Mouse (Mus musculus) stomach, postnatal 0 days (tissue): ENCODE results near the gene Ceacam18. TPM values are rescaled to one million over a fixed set of nuclear protein-coding genes. Genes with fewer than 3 reads are reported as not detected.

Source experiments
- ATAC-seq: fragments of 200-750 bp; cut with Nextera tagmentation; 2 replicates; pipeline ENCODE4 v1.8.0; 2017; ENCODE audit not compliant: low FRiP score, low TSS enrichment
- DNase-seq: peaks from one replicate; pipeline ENCODE4 v3.0.0-alpha.2; 2016; ENCODE audit warnings: low spot score
- H3K27ac ChIP-seq: fragments of 300-500 bp; sonication (generic); replicated peaks from 2 replicates; pipeline ENCODE4 v1.5.1; 2014; ENCODE audit warnings: mild to moderate bottlenecking, control low read depth
- H3K27me3 ChIP-seq: fragments of 300-500 bp; sonication (generic); 2 replicates; pipeline ENCODE4 v1.6.1; 2014; ENCODE audit warnings: low read length; ENCODE audit not compliant: control insufficient read depth, insufficient read depth
- H3K36me3 ChIP-seq: fragments of 300-500 bp; sonication (generic); 2 replicates; pipeline ENCODE4 v1.6.1; 2014; ENCODE audit warnings: low read length, mixed read lengths; ENCODE audit not compliant: control insufficient read depth, insufficient read depth
- H3K4me1 ChIP-seq: fragments of 300-500 bp; sonication (generic); replicated peaks from 2 replicates; pipeline ENCODE4 v1.6.1; 2014; ENCODE audit warnings: antibody characterized with exemption; ENCODE audit not compliant: control insufficient read depth, insufficient read depth
- H3K4me2 ChIP-seq: fragments of 300-500 bp; sonication (generic); replicated peaks from 2 replicates; pipeline ENCODE4 v1.6.1; 2014; ENCODE audit warnings: low read depth, mild to moderate bottlenecking, control low read depth, moderate library complexity
- H3K4me3 ChIP-seq: fragments of 300-500 bp; sonication (generic); 2 replicates; pipeline ENCODE4 v1.5.1; 2014; ENCODE audit warnings: low read depth, low read length, control low read depth
- H3K9ac ChIP-seq: fragments of 300-500 bp; sonication (generic); 2 replicates; pipeline ENCODE4 v1.6.1; 2014; ENCODE audit warnings: mild to moderate bottlenecking, low read length, control low read depth, mixed read lengths
- H3K9me3 ChIP-seq: fragments of 300-500 bp; sonication (generic); 2 replicates; pipeline ENCODE4 v1.6.1; 2016; ENCODE audit warnings: low read length; ENCODE audit not compliant: control insufficient read depth
- CTCF ChIP-seq: IDR thresholded peaks from 2 replicates; pipeline ENCODE4 v1.5.1; 2016; ENCODE audit warnings: antibody characterized with exemption, low read depth, mild to moderate bottlenecking, moderate library complexity
- EP300 ChIP-seq: optimal IDR thresholded peaks from 2 replicates; pipeline ENCODE3; 2016; ENCODE audit warnings: antibody characterized with exemption
- WGBS: fragments of 180-500 bp; shearing (Covaris S2); extraction: QIAGEN DNeasy Blood & Tissue Kit; methylation state at CpG from one replicate; pipeline ENCODE4 v1.1.7; 2014; 5-methylcytosine and 5-hydroxymethylcytosine counted together
- polyA plus RNA-seq: library from polyadenylated mRNA; unstranded; fragments of >200 nt; fragmentation: Nextera tagmentation; extraction: Ambion mirVana; gene quantifications from 2 replicates; pipeline ENCODE4 v1.2.1, GENCODE M21; 2015

Ceacam18 gene
- polyA plus RNA-seq, 1 experiment from 2014 or later, result 0.07 TPM

DNA sequence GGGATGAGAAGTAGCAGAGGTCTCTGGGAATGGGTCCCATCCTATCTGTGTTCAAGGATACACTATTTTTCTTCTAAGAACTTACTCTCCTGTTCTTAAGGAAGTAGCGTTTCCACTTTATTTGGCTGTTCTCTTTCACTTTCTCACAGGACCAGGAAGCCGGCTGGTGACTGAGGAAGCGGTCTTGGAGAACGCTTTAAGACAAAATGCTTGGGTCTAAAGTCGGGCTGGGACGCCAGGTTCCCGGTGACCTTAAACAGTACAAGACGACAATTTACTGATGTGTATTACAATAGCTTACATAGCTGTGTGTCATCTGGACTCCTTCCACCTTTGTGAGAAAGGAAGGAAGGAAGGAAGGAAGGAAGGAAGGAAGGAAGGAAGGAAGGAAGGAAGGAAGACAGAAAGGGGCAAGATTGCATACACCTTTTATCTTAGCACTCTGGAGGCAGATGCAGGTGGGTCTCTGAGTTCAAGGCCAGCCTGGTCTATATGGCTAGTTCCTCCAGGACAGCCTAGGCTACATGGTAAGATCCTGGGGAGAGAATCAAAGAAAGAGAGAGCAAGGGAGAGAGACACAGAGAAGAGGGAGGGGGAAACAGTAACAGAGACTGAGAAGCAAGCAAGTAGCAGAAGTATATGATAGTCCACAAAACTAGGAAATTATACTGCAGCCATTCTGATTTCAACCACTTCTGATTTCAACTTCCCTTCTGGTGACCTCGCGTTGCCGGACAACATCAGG lies 36.7 kb downstream of the Ceacam18 start:
- ATAC-seq, result no peak; the same call in 1 of the 2 replicates
- no peak for DNase-seq
- Histone ChIP-seq H3K36me3 (peaks cover 10% of the 10 kb centered on the region), H3K9me3 (no peaks in the 10 kb centered on the region), H3K9ac (peak overlapping the region; percentile 35; the same call in 1 of the 2 replicates), H3K27ac (peak overlapping the region; percentile 56; the same call in 1 of the 2 replicates), H3K4me2 (peak overlapping the region; percentile 76), H3K4me3 (peak overlapping the region; percentile 64), H3K4me1 (0 out of 2 replicates have a peak, but pooled peaks cover 6% of the 10 kb centered on the region), H3K27me3 (no peaks in the 10 kb centered on the region)
- no peak for TF ChIP-seq CTCF
- no peak for TF ChIP-seq EP300
- WGBS, result 59% methylated on average over 11 of the region's 11 CpGs

DNA sequence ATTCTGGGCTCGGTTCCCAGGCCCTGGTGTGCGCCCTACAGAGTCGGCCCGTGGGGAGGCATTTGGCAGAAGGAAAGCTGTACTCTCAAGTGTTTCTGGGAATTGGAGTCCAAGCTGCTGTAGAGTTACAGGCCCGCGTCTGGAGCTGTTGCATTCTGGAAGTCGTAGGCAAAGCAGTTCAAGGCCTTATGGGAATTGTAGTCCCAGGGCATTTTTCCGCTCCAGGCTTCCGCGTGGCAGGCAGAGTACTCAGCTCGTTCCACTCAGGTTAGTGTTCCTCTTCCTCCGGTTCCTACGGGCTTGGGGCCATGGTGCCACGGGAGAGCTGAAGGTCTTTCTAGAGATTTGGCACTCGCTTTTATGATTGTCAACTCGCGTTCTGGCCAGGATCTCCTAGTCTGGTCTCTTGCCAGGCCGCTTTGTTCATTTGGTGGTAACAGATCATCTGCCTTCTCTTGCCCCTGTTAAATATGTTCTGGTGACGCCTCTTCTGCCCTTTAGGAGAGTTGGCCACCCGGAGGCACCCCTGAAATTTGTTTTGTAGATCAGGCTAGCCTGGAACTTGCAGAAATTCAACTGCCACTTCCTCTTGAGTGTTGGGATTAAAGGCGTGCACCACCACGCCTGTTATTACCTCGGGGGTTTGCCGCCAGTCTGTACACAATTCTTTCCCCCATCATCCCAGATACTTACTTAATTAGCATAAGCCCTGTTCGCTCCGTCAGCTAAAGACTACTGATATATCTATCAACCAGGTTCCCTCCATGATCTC lies 37.5 kb downstream of the Ceacam18 start, which contains the start of gene Ctu1:
Gene Ctu1 (plus strand): TSS at position 208 of the 772 bp plus-strand sequence.
- Histone ChIP-seq H3K9ac (peak within 1 kb of the TSS; percentile 73), H3K27me3 (no peaks in the 10 kb centered on the region), H3K4me3 (peak within 1 kb of the TSS; percentile 64), H3K9me3 (no peaks in the 10 kb centered on the region), H3K4me1 (0 out of 2 replicates have a peak, but pooled peaks cover 6% of the 10 kb centered on the region), H3K4me2 (peak within 1 kb of the TSS; percentile 76), H3K27ac (peak within 1 kb of the TSS; percentile 82), H3K36me3 (peaks cover 16% of the 10 kb centered on the region)
- ATAC-seq, result peak; percentile 98
- under 1% methylated on average over 26 of the region's 26 CpGs for WGBS
- TF ChIP-seq CTCF, result no peak
- TF ChIP-seq EP300, result peak; percentile 17
- DNase-seq, result peak; percentile 87

DNA sequence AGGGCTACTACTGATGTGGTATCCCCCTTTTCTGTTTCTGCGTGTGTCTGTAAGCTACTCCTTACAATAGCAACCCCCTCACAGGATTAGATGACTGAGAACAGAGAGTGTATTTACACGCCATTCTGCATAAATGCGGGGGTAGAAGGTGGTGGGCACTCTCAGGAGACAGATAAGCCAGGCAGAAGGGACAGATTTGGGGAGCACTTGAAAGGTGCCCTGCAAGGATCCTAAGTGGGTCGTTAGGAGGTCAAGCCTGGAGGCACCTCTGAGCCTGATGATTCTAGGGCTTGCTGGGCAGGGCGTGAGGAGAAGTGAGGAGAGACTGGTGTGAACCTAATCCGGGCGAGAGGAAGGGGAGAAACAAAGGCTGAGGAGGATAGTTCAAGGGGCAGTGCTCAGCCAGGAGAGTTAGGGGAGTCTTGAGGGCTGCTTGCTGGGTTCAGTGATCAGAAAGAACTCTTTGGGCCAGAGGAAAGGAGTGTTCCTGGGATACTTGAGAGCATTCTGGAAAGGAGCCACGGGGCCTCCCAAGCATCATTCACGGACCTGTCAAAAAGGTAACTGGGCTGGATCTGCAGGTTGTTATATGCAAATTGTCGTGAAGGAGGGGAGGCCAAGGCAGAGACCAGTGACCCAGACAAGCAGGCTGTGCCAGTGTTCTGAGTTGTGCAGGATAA lies 38.2 kb downstream of the Ceacam18 start:
- ATAC-seq (no peak), DNase-seq (peak; percentile 62)
- WGBS, result 4% methylated on average over 10 of the region's 10 CpGs
- peak overlapping the region; percentile 76 for H3K4me2 ChIP-seq
- peak overlapping the region; percentile 82 for H3K27ac ChIP-seq
- H3K4me1 ChIP-seq, result 0 out of 2 replicates have a peak, but pooled peaks cover 6% of the 10 kb centered on the region
- peak overlapping the region; percentile 64 for H3K4me3 ChIP-seq
- no peaks in the 10 kb centered on the region for H3K27me3 ChIP-seq
- TF ChIP-seq EP300, result peak; percentile 68
- no peak for TF ChIP-seq CTCF
- peaks cover 21% of the 10 kb centered on the region for H3K36me3 ChIP-seq
- no peaks in the 10 kb centered on the region for H3K9me3 ChIP-seq
- peak overlapping the region; percentile 73 for H3K9ac ChIP-seq

DNA sequence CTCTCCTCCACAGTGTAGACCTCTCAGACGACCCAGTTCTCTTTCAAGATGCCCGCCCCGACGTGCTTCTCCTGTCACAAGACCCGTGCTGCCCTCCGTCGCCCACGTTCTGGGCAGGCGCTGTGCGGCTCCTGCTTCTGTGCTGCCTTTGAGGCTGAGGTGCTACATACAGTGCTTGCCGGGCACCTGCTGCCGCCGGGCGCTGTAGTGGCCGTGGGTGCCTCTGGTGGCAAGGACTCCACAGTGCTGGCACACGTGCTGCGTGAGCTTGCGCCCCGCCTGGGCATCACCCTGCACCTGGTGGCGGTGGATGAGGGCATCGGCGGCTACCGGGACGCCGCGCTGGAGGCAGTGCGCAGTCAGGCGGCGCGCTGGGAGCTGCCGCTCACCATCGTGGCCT lies 40.6 kb downstream of the Ceacam18 start:
- H3K4me3 ChIP-seq, result no peak overlapping the region
- TF ChIP-seq EP300, result no peak
- no peak for TF ChIP-seq CTCF
- H3K4me1 ChIP-seq, result 0 out of 2 replicates have a peak, but pooled peaks cover 6% of the 10 kb centered on the region
- no peak overlapping the region for H3K9ac ChIP-seq
- H3K4me2 ChIP-seq, result no peak overlapping the region
- no peaks in the 10 kb centered on the region for H3K9me3 ChIP-seq
- ATAC-seq, result no peak
- no peaks in the 10 kb centered on the region for H3K27me3 ChIP-seq
- H3K27ac ChIP-seq, result no peak overlapping the region
- peaks cover 21% of the 10 kb centered on the region for H3K36me3 ChIP-seq
- WGBS, result 92% methylated on average over 32 of the region's 32 CpGs
- no peak for DNase-seq

DNA sequence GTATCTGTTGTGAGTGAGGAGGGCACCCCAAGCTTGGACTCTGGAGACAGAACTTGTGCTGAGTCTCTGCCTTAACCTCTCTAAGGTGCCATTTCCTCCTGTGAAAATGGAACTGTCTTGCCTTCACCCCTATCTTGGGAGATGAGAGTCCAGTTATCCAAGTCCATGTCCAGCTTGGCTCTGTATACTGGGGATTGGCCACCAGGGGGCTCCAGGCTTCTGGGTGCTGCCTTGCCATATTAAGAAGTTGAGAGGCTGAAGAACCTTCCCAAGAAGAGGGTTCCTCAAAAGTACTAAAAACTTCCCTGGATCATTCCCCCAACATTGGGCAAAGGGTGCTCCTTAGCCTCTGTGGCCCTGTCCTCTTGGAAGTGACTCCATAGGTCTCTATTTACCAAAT lies 44.0 kb downstream of the Ceacam18 start:
- Histone ChIP-seq H3K36me3 (peaks cover 21% of the 10 kb centered on the region), H3K9ac (no peak overlapping the region), H3K9me3 (no peaks in the 10 kb centered on the region), H3K27me3 (no peaks in the 10 kb centered on the region), H3K4me1 (no peaks in the 10 kb centered on the region), H3K4me3 (no peak overlapping the region), H3K4me2 (no peak overlapping the region), H3K27ac (no peak overlapping the region)
- ATAC-seq (no peak), DNase-seq (peak; percentile 56)
- TF ChIP-seq CTCF (peak; percentile 74), EP300 (no peak)
